Mouse (Mus musculus): ENCODE data around the gene Gm45753. TPM values are rescaled to one million over a fixed set of nuclear protein-coding genes. Genes with fewer than 3 reads are reported as not detected.

Gene Gm45753
- not detected in 2 replicates for polyA plus RNA-seq (2014; fragmentation: Nextera tagmentation; extraction: Ambion mirVana)

DNA sequence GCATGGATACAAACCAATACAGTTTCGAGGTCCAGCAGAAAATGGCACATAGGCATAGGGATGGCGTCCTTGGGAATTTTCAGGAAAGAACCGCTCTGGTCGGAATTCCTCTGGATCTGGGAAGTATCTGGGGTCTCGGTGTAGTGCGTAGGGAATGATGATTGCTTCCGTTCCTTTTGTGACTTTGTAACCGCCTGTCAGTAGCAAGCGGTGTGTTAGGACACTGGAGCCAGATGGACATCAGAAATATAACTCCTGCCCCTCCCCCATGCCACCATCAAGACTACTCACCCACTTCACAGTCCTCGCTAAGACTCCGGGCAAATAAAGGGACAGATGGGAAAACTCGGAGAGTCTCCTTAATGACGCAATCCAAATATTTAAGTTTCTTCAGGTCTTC is at the start of gene Gm45753:
TSS of gene Gm45753 (minus strand) at position 101 of the 400 bp plus-strand sequence.
- H3K4me3 ChIP-seq (ENCODE audit: low read depth, low read length), result no peak within 1 kb of the TSS
- H3K4me1 ChIP-seq (replicated peaks; ENCODE audit: control insufficient read depth, insufficient read depth, low read length), result no peaks in the 10 kb centered on the region
- WGBS, result 82% methylated on average over 13 of the region's 13 CpGs
- DNase-seq (ENCODE audit: low spot score) (no peak), ATAC-seq (replicated peaks; ENCODE audit: low FRiP score, low TSS enrichment, low read depth) (no peak)
- no peaks in the 10 kb centered on the region for H3K9me3 ChIP-seq (ENCODE audit: control insufficient read depth, low read length)
- no peak within 1 kb of the TSS for H3K27ac ChIP-seq (ENCODE audit: low read depth)
- no peaks in the 10 kb centered on the region for H3K27me3 ChIP-seq (replicated peaks; ENCODE audit: control insufficient read depth, insufficient read depth, low read length)
- H3K4me2 ChIP-seq (ENCODE audit: low read length), result no peak within 1 kb of the TSS
- H3K9ac ChIP-seq (ENCODE audit: low read length), result no peak within 1 kb of the TSS
- H3K36me3 ChIP-seq (ENCODE audit: control insufficient read depth, insufficient read depth, low read length), result no peaks in the 10 kb centered on the region

DNA sequence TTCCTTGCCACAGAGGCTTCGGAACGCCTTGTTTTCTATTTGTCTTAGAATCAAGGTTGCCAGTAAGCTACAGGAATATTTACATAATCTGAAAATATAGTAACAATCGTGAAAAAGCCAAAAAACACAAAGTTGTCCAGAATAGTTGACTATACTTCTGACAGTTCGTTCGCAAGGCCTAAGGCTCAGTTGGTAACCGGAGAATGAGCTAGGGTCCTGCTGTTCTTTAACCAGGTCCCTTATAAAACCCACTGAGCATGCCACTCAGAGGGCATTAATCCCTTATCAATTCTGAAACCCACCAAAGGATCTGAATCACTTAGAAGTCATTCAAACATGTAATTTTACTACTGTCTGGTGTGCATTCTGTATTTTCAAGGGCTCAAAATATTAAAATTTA is 47.5 kb upstream of the Gm45753 start:
- no peak for ATAC-seq (replicated peaks; ENCODE audit: low FRiP score, low TSS enrichment, low read depth)
- H3K4me3 ChIP-seq (ENCODE audit: low read depth, low read length), result no peak overlapping the region
- H3K4me2 ChIP-seq (ENCODE audit: low read length), result no peak overlapping the region
- peak overlapping the region; percentile 23; the same call in 1 of the 2 replicates for H3K27ac ChIP-seq (ENCODE audit: low read depth)
- no peaks in the 10 kb centered on the region for H3K27me3 ChIP-seq (replicated peaks; ENCODE audit: control insufficient read depth, insufficient read depth, low read length)
- WGBS, result 80% methylated on average over 6 of the region's 6 CpGs
- peaks cover 18% of the 10 kb centered on the region for H3K36me3 ChIP-seq (ENCODE audit: control insufficient read depth, insufficient read depth, low read length)
- H3K9ac ChIP-seq (ENCODE audit: low read length), result no peak overlapping the region
- H3K4me1 ChIP-seq (replicated peaks; ENCODE audit: control insufficient read depth, insufficient read depth, low read length), result peaks cover 8% of the 10 kb centered on the region; the same call in 1 of the 2 replicates
- DNase-seq (ENCODE audit: low spot score), result no peak
- no peaks in the 10 kb centered on the region for H3K9me3 ChIP-seq (ENCODE audit: control insufficient read depth, low read length)

DNA sequence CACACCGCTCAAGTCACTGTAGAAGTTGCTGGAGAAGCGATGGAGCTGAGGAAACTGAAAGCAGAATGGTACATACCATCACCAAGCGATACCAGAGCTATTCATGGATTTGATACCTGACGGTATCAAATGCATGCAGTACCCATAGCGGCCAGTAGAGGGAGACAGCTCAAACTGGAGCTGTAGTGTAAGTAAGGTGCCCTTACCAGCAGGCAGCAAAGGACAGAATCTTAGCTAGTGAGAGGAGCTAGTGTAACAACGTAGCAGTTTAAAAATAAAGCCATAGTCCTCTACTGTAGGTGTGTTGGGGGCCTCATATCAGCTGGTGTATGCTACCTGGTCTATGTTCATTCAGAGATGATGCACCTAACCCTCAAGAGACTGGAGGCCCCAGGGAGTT is 36.8 kb upstream of the Gm45753 start:
- peak; percentile 53; the same call in 1 of the 2 replicates for ATAC-seq (replicated peaks; ENCODE audit: low FRiP score, low TSS enrichment, low read depth)
- DNase-seq (ENCODE audit: low spot score), result peak; percentile 92
- Histone ChIP-seq H3K9ac (ENCODE audit: low read length) (no peak overlapping the region), H3K9me3 (ENCODE audit: control insufficient read depth, low read length) (no peaks in the 10 kb centered on the region), H3K27ac (ENCODE audit: low read depth) (no peak overlapping the region), H3K27me3 (replicated peaks; ENCODE audit: control insufficient read depth, insufficient read depth, low read length) (no peaks in the 10 kb centered on the region), H3K4me3 (ENCODE audit: low read depth, low read length) (no peak overlapping the region), H3K4me2 (ENCODE audit: low read length) (no peak overlapping the region), H3K36me3 (ENCODE audit: control insufficient read depth, insufficient read depth, low read length) (peaks cover 31% of the 10 kb centered on the region), H3K4me1 (replicated peaks; ENCODE audit: control insufficient read depth, insufficient read depth, low read length) (no peaks in the 10 kb centered on the region)
- WGBS, result 19% methylated on average over 6 of the region's 6 CpGs

DNA sequence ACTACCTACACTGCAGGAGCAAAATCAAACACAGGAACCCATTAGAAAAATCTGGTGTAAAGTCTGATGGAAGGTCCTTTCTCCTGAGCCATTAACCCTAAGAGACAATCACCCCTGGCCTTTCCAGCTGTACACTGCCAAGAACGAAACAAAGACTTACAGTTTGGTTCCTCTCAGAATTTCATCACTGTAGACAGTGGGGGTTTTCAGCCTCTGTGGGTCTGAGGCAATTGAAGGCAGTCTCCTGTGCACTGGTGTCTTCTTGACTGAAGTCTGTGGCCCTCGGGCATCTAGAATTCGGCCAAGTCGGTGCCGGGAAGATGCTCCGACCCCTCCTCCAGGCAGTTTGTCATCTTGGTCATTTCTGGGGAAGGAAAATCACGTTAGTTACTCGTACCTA is 36.0 kb upstream of the Gm45753 start:
- no peak overlapping the region for H3K4me3 ChIP-seq (ENCODE audit: low read depth, low read length)
- H3K27me3 ChIP-seq (replicated peaks; ENCODE audit: control insufficient read depth, insufficient read depth, low read length), result no peaks in the 10 kb centered on the region
- no peaks in the 10 kb centered on the region for H3K4me1 ChIP-seq (replicated peaks; ENCODE audit: control insufficient read depth, insufficient read depth, low read length)
- no peak overlapping the region for H3K9ac ChIP-seq (ENCODE audit: low read length)
- H3K9me3 ChIP-seq (ENCODE audit: control insufficient read depth, low read length), result no peaks in the 10 kb centered on the region
- ATAC-seq (replicated peaks; ENCODE audit: low FRiP score, low TSS enrichment, low read depth) (no peak), DNase-seq (ENCODE audit: low spot score) (peak; percentile 23)
- H3K27ac ChIP-seq (ENCODE audit: low read depth), result no peak overlapping the region
- H3K36me3 ChIP-seq (ENCODE audit: control insufficient read depth, insufficient read depth, low read length), result peaks cover 35% of the 10 kb centered on the region
- no peak overlapping the region for H3K4me2 ChIP-seq (ENCODE audit: low read length)
- 92% methylated on average over 8 of the region's 8 CpGs for WGBS

DNA sequence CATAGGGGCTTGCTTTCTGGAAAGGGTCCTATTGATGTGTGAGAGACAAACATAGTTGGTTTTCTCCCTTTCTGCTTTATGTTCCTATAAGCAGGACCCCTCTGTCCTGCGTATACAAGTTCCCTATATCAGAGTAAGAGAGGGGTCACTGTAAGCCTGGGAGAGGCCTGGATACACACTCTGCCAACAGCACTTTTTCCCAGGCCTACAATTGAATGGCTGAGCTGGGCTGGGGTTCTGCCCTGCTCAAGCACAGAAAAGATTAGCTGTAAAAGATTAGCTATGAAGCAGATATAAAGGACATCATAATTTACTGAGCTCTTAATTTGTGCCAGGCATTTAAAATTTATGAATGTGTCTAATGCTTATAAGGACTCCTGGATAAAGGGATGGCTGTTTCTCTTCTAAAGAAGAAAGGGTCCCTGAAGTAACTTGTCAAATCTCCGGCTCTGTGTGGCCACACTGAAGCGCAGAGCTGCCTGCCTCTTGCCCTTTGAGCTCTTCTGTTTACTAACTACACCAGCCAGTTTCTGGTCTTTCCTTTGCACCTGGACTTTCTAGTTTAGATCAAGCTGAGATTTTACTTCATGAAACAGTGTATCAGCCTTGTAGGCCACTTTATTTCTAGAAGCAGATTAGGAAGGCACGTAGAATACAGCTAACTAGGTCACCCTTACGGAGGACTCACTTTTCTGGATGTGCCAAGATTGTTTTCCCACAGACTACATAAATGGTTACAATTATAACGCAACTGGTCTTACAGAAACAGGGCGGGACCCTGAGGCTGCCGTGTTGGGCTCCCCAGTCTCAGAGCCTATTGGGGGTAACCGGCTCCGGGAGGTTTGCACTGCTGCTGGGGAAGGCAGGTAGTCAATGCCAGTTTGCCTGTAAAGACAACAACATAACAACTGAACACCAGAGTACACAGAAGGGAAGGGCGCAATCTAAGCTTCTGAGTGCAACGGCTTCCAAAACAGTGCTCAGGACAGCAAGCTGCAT is 33.7 kb upstream of the Gm45753 start:
- ATAC-seq (replicated peaks; ENCODE audit: low FRiP score, low TSS enrichment, low read depth), result no peak
- 73% methylated on average over 12 of the region's 12 CpGs for WGBS
- Histone ChIP-seq H3K4me3 (ENCODE audit: low read depth, low read length) (no peak overlapping the region), H3K27ac (ENCODE audit: low read depth) (peak overlapping the region; percentile 22; the same call in 1 of the 2 replicates), H3K9ac (ENCODE audit: low read length) (no peak overlapping the region), H3K27me3 (replicated peaks; ENCODE audit: control insufficient read depth, insufficient read depth, low read length) (no peaks in the 10 kb centered on the region), H3K36me3 (ENCODE audit: control insufficient read depth, insufficient read depth, low read length) (peaks cover 35% of the 10 kb centered on the region), H3K4me2 (ENCODE audit: low read length) (no peak overlapping the region), H3K4me1 (replicated peaks; ENCODE audit: control insufficient read depth, insufficient read depth, low read length) (no peaks in the 10 kb centered on the region), H3K9me3 (ENCODE audit: control insufficient read depth, low read length) (no peaks in the 10 kb centered on the region)
- DNase-seq (ENCODE audit: low spot score), result peak; percentile 40

DNA sequence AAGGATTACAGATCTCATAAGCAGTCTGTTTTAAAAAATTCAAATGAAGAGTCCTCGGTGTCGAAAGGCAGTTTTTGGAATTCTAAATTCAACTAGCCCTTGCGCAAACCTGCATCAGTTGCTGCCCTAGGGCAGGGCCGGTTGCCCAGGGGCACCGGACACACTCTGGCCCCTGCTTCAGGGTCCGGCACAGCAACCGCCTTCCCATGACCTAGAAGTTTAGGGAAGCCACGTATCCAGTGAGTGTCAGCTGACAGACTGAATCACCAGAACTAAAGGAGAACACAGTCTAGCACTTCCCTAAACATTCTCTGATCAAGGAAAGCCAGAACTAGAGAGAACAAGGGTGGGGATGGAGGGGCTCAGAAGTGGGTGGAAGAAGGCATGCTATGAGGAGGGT is 25.2 kb upstream of the Gm45753 start:
- H3K9ac ChIP-seq (ENCODE audit: low read length), result peak overlapping the region; percentile 49
- DNase-seq (ENCODE audit: low spot score) (no peak), ATAC-seq (replicated peaks; ENCODE audit: low FRiP score, low TSS enrichment, low read depth) (no peak)
- peak overlapping the region; percentile 55 for H3K4me3 ChIP-seq (ENCODE audit: low read depth, low read length)
- H3K27me3 ChIP-seq (replicated peaks; ENCODE audit: control insufficient read depth, insufficient read depth, low read length), result 0 out of 2 replicates have a peak, but pooled peaks cover 3% of the 10 kb centered on the region
- H3K27ac ChIP-seq (ENCODE audit: low read depth), result no peak overlapping the region
- peak overlapping the region; percentile 63 for H3K4me2 ChIP-seq (ENCODE audit: low read length)
- H3K36me3 ChIP-seq (ENCODE audit: control insufficient read depth, insufficient read depth, low read length), result no peaks in the 10 kb centered on the region
- H3K9me3 ChIP-seq (ENCODE audit: control insufficient read depth, low read length), result no peaks in the 10 kb centered on the region
- 9% methylated on average over 8 of the region's 8 CpGs for WGBS
- H3K4me1 ChIP-seq (replicated peaks; ENCODE audit: control insufficient read depth, insufficient read depth, low read length), result no peaks in the 10 kb centered on the region

DNA sequence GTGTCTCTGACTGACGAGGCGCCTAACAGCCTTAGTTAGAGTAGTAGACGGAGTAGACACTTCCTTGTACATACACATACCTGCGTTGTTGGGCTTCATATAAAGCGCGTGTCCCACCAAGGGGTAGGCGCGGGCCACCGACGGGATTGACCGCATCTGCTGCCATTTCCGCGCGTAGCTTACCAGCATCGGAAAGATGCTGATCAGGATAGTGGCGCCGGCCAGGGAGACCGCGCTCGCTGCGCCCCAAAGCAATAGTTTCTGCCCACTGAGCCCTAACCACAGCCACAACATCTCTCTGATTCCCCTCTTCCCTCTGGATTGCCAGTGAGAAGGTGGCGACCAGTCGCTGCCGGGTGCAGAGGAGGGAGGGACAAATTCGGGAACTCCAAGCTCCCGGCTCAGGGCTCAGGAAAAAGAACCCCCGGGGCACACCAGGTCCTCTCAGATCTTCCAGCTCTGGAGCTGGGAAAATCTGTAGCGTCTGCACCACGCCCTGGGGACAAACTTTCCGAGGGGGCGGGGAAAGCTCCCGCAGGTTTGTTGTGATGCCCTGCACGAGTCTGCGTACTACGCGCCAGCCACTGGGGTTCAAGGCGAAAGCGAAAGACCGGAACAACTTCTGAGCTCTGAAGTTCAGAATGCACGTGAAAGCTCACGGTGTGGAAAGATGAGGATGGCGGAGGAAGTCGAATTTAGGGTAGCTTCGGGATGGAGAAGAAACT is 24.6 kb upstream of the Gm45753 start, which contains the start of gene Cyp4v3:
TSS of gene Cyp4v3 (minus strand) at position 532 of the 725 bp plus-strand sequence.
- H3K9ac ChIP-seq (ENCODE audit: low read length), result peak within 1 kb of the TSS; percentile 49
- 0 out of 2 replicates have a peak, but pooled peaks cover 3% of the 10 kb centered on the region for H3K27me3 ChIP-seq (replicated peaks; ENCODE audit: control insufficient read depth, insufficient read depth, low read length)
- DNase-seq (ENCODE audit: low spot score), result peak; percentile 80
- 1% methylated on average over 44 of the region's 44 CpGs for WGBS
- H3K36me3 ChIP-seq (ENCODE audit: control insufficient read depth, insufficient read depth, low read length), result no peaks in the 10 kb centered on the region
- no peaks in the 10 kb centered on the region for H3K4me1 ChIP-seq (replicated peaks; ENCODE audit: control insufficient read depth, insufficient read depth, low read length)
- H3K4me2 ChIP-seq (ENCODE audit: low read length), result peak within 1 kb of the TSS; percentile 63
- H3K27ac ChIP-seq (ENCODE audit: low read depth), result no peak within 1 kb of the TSS
- ATAC-seq (replicated peaks; ENCODE audit: low FRiP score, low TSS enrichment, low read depth), result peak; percentile 77
- peak within 1 kb of the TSS; percentile 55 for H3K4me3 ChIP-seq (ENCODE audit: low read depth, low read length)
- no peaks in the 10 kb centered on the region for H3K9me3 ChIP-seq (ENCODE audit: control insufficient read depth, low read length)

DNA sequence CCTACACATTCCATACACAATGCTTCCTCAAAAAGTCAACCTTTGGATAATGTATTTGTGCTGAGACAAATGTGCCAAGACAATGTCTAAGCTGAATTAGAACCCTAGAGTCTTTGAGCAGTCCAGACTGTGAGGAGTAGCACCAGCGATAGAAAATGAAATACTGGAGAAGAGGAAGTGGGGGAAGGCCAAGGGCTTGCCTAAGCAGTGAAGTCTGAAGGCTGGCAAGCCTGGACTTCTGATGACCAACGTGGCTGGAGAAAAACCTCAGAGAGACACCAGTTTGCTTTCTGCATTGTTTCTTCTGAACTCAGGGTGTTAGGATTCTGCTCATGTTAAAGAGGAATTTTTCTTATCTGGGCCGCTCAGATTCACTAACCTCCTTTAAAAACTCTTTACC is 22.6 kb upstream of the Gm45753 start:
- no peak overlapping the region for H3K4me3 ChIP-seq (ENCODE audit: low read depth, low read length)
- peak; percentile 38 for DNase-seq (ENCODE audit: low spot score)
- no peaks in the 10 kb centered on the region for H3K36me3 ChIP-seq (ENCODE audit: control insufficient read depth, insufficient read depth, low read length)
- no peaks in the 10 kb centered on the region for H3K4me1 ChIP-seq (replicated peaks; ENCODE audit: control insufficient read depth, insufficient read depth, low read length)
- no peak for ATAC-seq (replicated peaks; ENCODE audit: low FRiP score, low TSS enrichment, low read depth)
- no peak overlapping the region for H3K9ac ChIP-seq (ENCODE audit: low read length)
- 0 out of 2 replicates have a peak, but pooled peaks cover 3% of the 10 kb centered on the region for H3K27me3 ChIP-seq (replicated peaks; ENCODE audit: control insufficient read depth, insufficient read depth, low read length)
- 73% methylated on average over 3 of the region's 3 CpGs for WGBS
- H3K27ac ChIP-seq (ENCODE audit: low read depth), result no peak overlapping the region
- no peaks in the 10 kb centered on the region for H3K9me3 ChIP-seq (ENCODE audit: control insufficient read depth, low read length)
- no peak overlapping the region for H3K4me2 ChIP-seq (ENCODE audit: low read length)
